Mouse (Mus musculus): Measurements from ENCODE around the gene Cep128. TPM values are rescaled to one million over a fixed set of nuclear protein-coding genes. Genes with fewer than 3 reads are reported as not detected.
A peak's percentile ranks its signal among the peaks of the same experiment; 100 is the strongest.
"Not testable (repeated sequence)": the region's sequence is repeated elsewhere in the genome, so short reads cannot be mapped to it uniquely, and the experiment has no call there.

The Cep128 gene
- polyA plus RNA-seq, 1 experiment from 2014 or later: 11.1 TPM

GRCm38 (mm10) chr12:91008736-91009135 is 375.5 kb downstream of the Cep128 start:
- H3K4me2 ChIP-seq (replicated peaks): no peak overlapping the region
- H3K4me3 ChIP-seq (replicated peaks): no peak overlapping the region
- no peaks in the 10 kb centered on the region for H3K9me3 ChIP-seq (replicated peaks)
- H3K36me3 ChIP-seq: no peaks in the 10 kb centered on the region
- H3K4me1 ChIP-seq: no peaks in the 10 kb centered on the region
- no peak overlapping the region for H3K27ac ChIP-seq (replicated peaks)
- no peak for ATAC-seq (ENCODE audit: insufficient number of reproducible peaks, low FRiP score, low TSS enrichment, low read depth)
- no peak overlapping the region for H3K9ac ChIP-seq
- WGBS: 74% methylated on average over 5 of the region's 5 CpGs
- no peaks in the 10 kb centered on the region for H3K27me3 ChIP-seq

DNA sequence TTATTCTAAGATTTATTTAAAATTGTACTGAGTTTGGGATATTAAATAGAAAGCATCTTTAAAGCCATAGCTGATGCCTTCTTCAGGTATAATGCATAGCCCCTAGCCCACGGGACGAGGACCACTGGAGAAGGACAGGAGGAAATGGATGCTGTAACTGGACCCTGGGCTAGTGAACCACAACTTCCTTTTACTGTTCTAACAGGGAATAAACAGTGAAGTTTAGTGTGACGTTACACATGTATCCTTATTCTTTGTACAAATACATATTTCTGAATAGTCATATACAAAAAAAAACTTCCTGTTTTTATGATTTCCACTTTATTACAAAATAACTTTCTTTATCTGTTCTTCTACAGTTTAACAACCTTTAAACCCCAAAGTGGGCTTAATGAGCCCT is 376.0 kb downstream of the Cep128 start:
- 67% methylated on average over 3 of the region's 3 CpGs for WGBS
- Histone ChIP-seq H3K4me3 (replicated peaks) (no peak overlapping the region), H3K4me2 (replicated peaks) (no peak overlapping the region), H3K9me3 (replicated peaks) (no peaks in the 10 kb centered on the region), H3K4me1 (no peaks in the 10 kb centered on the region), H3K36me3 (no peaks in the 10 kb centered on the region), H3K9ac (no peak overlapping the region), H3K27ac (replicated peaks) (no peak overlapping the region), H3K27me3 (no peaks in the 10 kb centered on the region)
- no peak for ATAC-seq (ENCODE audit: insufficient number of reproducible peaks, low FRiP score, low TSS enrichment, low read depth)

- Histone ChIP-seq H3K4me3 (replicated peaks) (no peak overlapping the region), H3K4me2 (replicated peaks) (no peak overlapping the region), H3K27ac (replicated peaks) (no peak overlapping the region), H3K9me3 (replicated peaks) (no peaks in the 10 kb centered on the region), H3K36me3 (no peaks in the 10 kb centered on the region), H3K27me3 (no peaks in the 10 kb centered on the region), H3K4me1 (no peaks in the 10 kb centered on the region), H3K9ac (no peak overlapping the region)
- ATAC-seq (ENCODE audit: insufficient number of reproducible peaks, low FRiP score, low TSS enrichment, low read depth): no peak
- 87% methylated on average over 4 of the region's 4 CpGs for WGBS
Observed at GRCm38 (mm10) chr12:90997539-90997938, 386.7 kb downstream of the Cep128 start.

DNA sequence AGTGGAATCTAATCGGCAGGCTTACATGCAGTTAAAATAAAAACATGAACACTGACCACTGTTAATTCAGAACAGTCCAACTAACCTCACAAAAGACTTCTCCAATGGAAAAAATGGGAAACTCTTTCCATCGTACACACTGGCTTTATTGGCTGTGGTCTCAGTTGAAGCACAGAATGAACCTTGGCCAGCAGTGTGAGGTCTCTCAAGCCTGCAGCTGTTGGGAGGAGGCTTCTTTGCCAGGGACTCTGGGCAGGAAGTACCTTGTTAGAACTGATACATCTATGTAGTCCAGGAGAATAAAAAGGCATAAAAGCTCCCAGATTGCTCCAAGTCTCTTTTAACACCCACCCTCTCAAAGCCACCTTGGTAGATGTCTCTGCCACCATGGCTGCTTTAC is 390.9 kb downstream of the Cep128 start:
- H3K9ac ChIP-seq: no peak overlapping the region
- WGBS: 56% methylated on average over 2 of the region's 2 CpGs
- H3K4me3 ChIP-seq (replicated peaks): no peak overlapping the region
- ATAC-seq (ENCODE audit: insufficient number of reproducible peaks, low FRiP score, low TSS enrichment, low read depth): peak; percentile 47; the same call in 1 of the 2 replicates
- no peaks in the 10 kb centered on the region for H3K4me1 ChIP-seq
- no peaks in the 10 kb centered on the region for H3K36me3 ChIP-seq
- H3K9me3 ChIP-seq (replicated peaks): no peaks in the 10 kb centered on the region
- H3K27me3 ChIP-seq: no peaks in the 10 kb centered on the region
- H3K4me2 ChIP-seq (replicated peaks): no peak overlapping the region
- H3K27ac ChIP-seq (replicated peaks): no peak overlapping the region; the same call in 1 of the 2 replicates

DNA sequence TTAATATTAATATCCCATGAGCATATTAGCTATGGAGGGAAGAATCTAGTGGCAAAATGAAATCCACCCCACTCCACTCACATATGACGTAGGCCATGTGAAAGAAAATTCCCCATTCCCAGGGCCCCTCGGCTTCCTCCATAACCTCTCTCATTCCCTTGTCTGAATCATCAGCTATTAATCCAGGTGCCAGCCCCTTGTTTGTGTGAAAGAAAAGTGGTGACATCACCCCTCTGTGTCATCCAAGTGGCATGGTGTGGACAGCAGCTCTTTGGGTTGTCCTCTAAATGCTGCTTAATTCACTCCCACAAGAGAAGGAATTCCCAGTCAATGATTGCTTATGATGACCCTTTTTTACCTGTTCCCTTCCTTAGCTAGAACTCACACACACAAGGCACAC is 396.4 kb downstream of the Cep128 start:
- Histone ChIP-seq H3K4me2 (replicated peaks) (no peak overlapping the region), H3K36me3 (no peaks in the 10 kb centered on the region), H3K9me3 (replicated peaks) (no peaks in the 10 kb centered on the region), H3K4me3 (replicated peaks) (no peak overlapping the region), H3K4me1 (no peaks in the 10 kb centered on the region), H3K27ac (replicated peaks) (no peak overlapping the region), H3K9ac (no peak overlapping the region), H3K27me3 (no peaks in the 10 kb centered on the region)
- WGBS: 79% methylated on average over 2 of the region's 2 CpGs
- no peak for ATAC-seq (ENCODE audit: insufficient number of reproducible peaks, low FRiP score, low TSS enrichment, low read depth)

DNA sequence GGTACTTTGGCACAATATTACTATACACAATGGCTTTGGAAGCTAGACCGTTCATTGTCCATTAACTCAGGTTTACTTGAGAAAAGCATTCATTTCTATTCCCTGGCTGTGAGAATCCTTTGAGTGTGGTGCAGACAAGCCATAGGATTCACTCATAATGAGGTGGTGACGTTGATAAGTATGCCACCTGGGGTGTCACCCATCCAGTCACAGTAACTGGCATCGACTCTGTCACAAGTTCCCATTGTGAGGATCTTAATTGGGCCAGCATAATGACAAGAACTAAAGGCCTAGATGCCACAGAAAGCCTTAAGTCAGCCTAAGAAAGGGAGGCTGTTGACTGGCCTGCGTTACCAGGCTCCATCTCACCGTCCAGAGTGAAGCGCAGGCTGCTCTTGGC is 396.9 kb downstream of the Cep128 start:
- Histone ChIP-seq H3K4me3 (replicated peaks) (no peak overlapping the region), H3K36me3 (no peaks in the 10 kb centered on the region), H3K9me3 (replicated peaks) (no peaks in the 10 kb centered on the region), H3K27me3 (no peaks in the 10 kb centered on the region), H3K9ac (no peak overlapping the region), H3K4me2 (replicated peaks) (no peak overlapping the region), H3K27ac (replicated peaks) (no peak overlapping the region), H3K4me1 (no peaks in the 10 kb centered on the region)
- 82% methylated on average over 6 of the region's 6 CpGs for WGBS
- no peak for ATAC-seq (ENCODE audit: insufficient number of reproducible peaks, low FRiP score, low TSS enrichment, low read depth)

- 87% methylated on average over 4 of the region's 4 CpGs for WGBS
- H3K27me3 ChIP-seq: no peaks in the 10 kb centered on the region
- H3K4me1 ChIP-seq: no peaks in the 10 kb centered on the region
- no peak overlapping the region for H3K9ac ChIP-seq
- no peak overlapping the region for H3K4me3 ChIP-seq (replicated peaks)
- no peak for ATAC-seq (ENCODE audit: insufficient number of reproducible peaks, low FRiP score, low TSS enrichment, low read depth)
- H3K27ac ChIP-seq (replicated peaks): no peak overlapping the region
- H3K9me3 ChIP-seq (replicated peaks): no peaks in the 10 kb centered on the region
- H3K36me3 ChIP-seq: no peaks in the 10 kb centered on the region
- H3K4me2 ChIP-seq (replicated peaks): no peak overlapping the region
Observed at GRCm38 (mm10) chr12:90982018-90982417, 402.2 kb downstream of the Cep128 start.

DNA sequence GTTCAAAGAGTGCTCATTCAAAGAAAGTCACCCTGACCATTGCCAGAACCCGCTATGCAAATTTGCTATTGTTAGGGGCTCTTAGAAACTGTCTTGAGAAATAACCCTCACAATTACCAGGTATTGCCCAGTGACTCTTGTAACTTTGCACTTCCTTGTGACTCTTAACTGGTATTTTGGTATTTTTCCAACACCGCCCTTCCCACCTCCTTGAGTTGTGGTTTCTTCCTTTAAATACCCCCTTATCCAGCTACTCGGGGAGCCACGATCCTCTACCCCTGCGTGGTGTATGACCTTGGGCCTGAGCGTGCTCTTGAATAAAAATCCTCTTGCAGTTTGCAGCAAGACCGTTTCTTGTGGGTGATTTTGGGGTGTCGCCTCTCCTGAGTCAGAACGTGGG is 407.8 kb downstream of the Cep128 start:
- H3K9ac ChIP-seq; H3K4me2 ChIP-seq (replicated peaks); ATAC-seq (ENCODE audit: insufficient number of reproducible peaks, low FRiP score, low TSS enrichment, low read depth); H3K36me3 ChIP-seq; H3K27me3 ChIP-seq; H3K9me3 ChIP-seq (replicated peaks); H3K27ac ChIP-seq (replicated peaks); H3K4me3 ChIP-seq (replicated peaks); H3K4me1 ChIP-seq: not testable (repeated sequence)
- 84% methylated on average over 9 of the region's 9 CpGs for WGBS

- no peak overlapping the region for H3K9ac ChIP-seq
- H3K9me3 ChIP-seq (replicated peaks): no peaks in the 10 kb centered on the region
- no peak overlapping the region for H3K27ac ChIP-seq (replicated peaks)
- no peak for ATAC-seq (ENCODE audit: insufficient number of reproducible peaks, low FRiP score, low TSS enrichment, low read depth)
- 40% methylated on average over 2 of the region's 2 CpGs for WGBS
- no peak overlapping the region for H3K4me3 ChIP-seq (replicated peaks)
- no peaks in the 10 kb centered on the region for H3K27me3 ChIP-seq
- no peak overlapping the region for H3K4me2 ChIP-seq (replicated peaks)
- no peaks in the 10 kb centered on the region for H3K4me1 ChIP-seq
- no peaks in the 10 kb centered on the region for H3K36me3 ChIP-seq
Observed at GRCm38 (mm10) chr12:90975429-90975828, 408.8 kb downstream of the Cep128 start.

DNA sequence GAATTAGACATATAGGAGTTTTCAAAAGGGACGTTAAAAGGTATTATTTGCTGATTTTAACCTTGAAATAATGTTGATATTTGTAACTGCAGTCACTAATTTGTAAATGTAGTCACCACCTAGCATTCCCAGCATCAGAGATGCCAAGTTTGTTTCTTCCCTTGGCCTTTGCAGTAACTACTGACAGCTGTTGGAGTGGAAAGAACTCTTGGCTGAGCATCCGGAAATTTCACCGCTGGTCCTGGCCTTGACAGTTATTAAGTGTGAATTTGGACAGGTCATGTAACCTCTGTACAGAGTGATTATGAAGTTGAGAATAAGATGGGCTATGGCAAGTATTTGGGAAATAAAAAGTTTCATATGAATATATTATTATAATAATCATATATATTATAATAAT is 413.1 kb downstream of the Cep128 start:
- no peak overlapping the region for H3K4me2 ChIP-seq (replicated peaks)
- no peaks in the 10 kb centered on the region for H3K27me3 ChIP-seq
- H3K9ac ChIP-seq: no peak overlapping the region
- no peaks in the 10 kb centered on the region for H3K4me1 ChIP-seq
- WGBS: 84% methylated on average over 3 of the region's 3 CpGs
- H3K4me3 ChIP-seq (replicated peaks): no peak overlapping the region
- H3K27ac ChIP-seq (replicated peaks): no peak overlapping the region
- no peaks in the 10 kb centered on the region for H3K36me3 ChIP-seq
- H3K9me3 ChIP-seq (replicated peaks): no peaks in the 10 kb centered on the region
- ATAC-seq (ENCODE audit: insufficient number of reproducible peaks, low FRiP score, low TSS enrichment, low read depth): no peak

DNA sequence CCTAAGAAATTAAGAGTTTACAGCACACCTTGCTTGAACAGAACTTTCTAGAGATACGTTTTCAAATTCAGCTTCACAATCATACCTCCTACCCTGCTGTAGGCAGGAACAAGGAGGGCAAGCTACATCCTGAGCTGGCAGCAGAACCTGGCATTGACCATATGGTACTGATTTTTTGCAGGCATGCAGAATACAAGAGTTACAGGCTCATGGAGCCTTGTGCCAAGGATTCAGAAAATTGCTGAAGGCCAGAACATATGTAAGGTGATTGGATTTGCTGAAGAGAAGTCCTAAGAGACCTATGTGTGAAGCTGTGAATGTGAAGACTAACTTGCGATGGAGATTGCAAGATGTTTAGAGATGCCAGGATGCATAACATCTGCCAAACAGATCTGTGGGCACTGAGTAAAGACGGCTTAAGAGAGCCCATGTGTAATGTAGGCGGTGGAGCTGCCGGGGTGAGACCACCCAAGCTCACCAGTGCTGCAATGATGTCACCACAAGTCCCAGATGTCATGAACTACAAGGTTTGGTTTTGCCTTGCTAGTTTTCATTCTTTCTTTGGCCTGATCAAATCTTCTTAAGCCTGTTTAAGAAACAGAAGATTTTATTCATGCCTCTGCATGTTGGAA is 422.7 kb downstream of the Cep128 start:
- no peaks in the 10 kb centered on the region for H3K9me3 ChIP-seq (replicated peaks)
- no peaks in the 10 kb centered on the region for H3K4me1 ChIP-seq
- no peak overlapping the region for H3K9ac ChIP-seq
- H3K36me3 ChIP-seq: no peaks in the 10 kb centered on the region
- peak; percentile 63; the same call in 1 of the 2 replicates for ATAC-seq (ENCODE audit: insufficient number of reproducible peaks, low FRiP score, low TSS enrichment, low read depth)
- WGBS: 44% methylated on average over 5 of the region's 5 CpGs
- no peak overlapping the region for H3K4me3 ChIP-seq (replicated peaks)
- no peaks in the 10 kb centered on the region for H3K27me3 ChIP-seq
- H3K4me2 ChIP-seq (replicated peaks): no peak overlapping the region
- H3K27ac ChIP-seq (replicated peaks): no peak overlapping the region

DNA sequence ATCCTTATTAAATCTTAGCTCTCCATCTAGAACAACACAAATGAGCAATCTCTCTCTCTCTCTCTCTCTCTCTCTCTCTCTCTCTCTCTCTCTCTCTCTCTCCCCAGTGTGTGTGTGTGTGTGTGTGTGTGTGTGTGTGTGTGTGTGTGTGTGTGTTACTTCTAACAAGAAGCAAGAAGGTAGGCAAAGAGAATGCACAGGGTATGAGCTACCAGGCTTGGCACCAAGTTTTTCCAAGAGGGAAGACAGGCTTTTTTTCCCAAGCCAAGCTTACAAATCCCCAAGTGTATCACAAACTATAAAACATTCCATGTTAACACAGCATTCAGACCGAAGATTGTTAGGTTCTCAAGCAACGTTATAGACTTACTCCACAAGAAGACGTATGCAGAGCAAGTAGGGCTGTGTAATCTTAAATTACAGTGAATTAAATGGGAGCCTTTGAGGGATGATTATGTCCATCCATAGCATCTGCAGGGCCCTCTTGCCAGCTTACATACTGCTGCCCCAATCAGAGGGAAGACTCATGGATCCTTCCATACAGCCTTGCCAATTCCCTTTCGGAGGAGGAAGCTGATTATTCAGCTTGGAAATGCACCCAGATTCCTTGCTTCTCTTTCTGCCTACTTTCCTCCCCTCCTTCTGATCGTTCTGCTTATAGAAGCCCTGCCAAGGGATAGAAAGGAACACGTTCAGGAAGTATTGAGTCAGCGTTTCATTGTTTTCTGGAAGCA is 429.3 kb downstream of the Cep128 start:
- WGBS: 51% methylated on average over 7 of the region's 7 CpGs
- 0 out of 2 replicates have a peak, but pooled peaks have one; percentile 24 for ATAC-seq (ENCODE audit: insufficient number of reproducible peaks, low FRiP score, low TSS enrichment, low read depth)
- Histone ChIP-seq H3K4me3 (replicated peaks) (no peak overlapping the region), H3K4me1 (no peaks in the 10 kb centered on the region), H3K27me3 (no peaks in the 10 kb centered on the region), H3K27ac (replicated peaks) (no peak overlapping the region), H3K36me3 (no peaks in the 10 kb centered on the region), H3K4me2 (replicated peaks) (no peak overlapping the region), H3K9ac (no peak overlapping the region), H3K9me3 (replicated peaks) (no peaks in the 10 kb centered on the region)

Measured in embryonic facial prominence, embryonic 15.5 days (tissue).